Mouse (Mus musculus): ENCODE results near the gene Scgb1b30. TPM values are rescaled to one million over a fixed set of nuclear protein-coding genes. Genes with fewer than 3 reads are reported as not detected.
"Not testable (repeated sequence)": the region's sequence is repeated elsewhere in the genome, so short reads cannot be mapped to it uniquely, and the experiment has no call there.

Scgb1b30 gene
- polyA plus RNA-seq (2014; fragmentation: Nextera tagmentation; extraction: Ambion mirVana), result not detected in 2 replicates

DNA sequence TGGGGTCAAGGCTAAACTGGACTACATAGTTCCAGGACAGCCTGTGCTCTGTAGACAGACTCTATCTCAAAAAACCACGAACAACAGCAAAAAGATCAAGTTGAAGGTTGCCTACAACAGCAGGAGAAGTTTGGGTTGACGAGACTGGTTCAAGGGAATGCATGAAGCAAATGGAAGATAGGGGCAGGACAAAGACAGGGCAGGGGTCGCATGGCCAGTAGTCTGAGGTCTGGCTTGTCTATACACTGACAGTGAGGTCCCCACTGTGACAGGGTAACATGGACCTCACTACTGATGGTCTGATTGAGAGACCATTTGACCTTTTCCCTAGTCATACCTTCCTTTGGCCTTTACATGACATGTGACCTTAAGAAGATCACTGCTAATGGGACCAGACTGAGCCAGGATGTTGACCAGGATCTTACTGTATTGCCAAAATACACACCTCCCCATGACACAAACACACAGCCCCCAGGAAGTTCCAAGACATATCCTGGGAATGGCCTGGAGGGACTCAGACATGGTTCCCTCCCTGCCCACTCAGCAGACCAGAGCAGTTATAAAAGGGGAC, at the start of gene Scgb1b30:
TSS of gene Scgb1b30 (plus strand) at position 521 of the 571 bp plus-strand sequence.
- H3K27ac ChIP-seq (replicated peaks; ENCODE audit: low read depth, low read length), result no peak within 1 kb of the TSS
- no peaks in the 10 kb centered on the region for H3K4me1 ChIP-seq (ENCODE audit: control insufficient read depth, insufficient read depth, low read length)
- no peak within 1 kb of the TSS for H3K9ac ChIP-seq (ENCODE audit: low read depth, low read length)
- H3K4me2 ChIP-seq (ENCODE audit: low read depth, low read length), result no peak within 1 kb of the TSS
- ATAC-seq (ENCODE audit: low read depth) (no peak), DNase-seq (ENCODE audit: low spot score) (no peak)
- H3K9me3 ChIP-seq (ENCODE audit: control insufficient read depth, low read length), result peaks cover 5% of the 10 kb centered on the region; the same call in 1 of the 2 replicates
- H3K4me3 ChIP-seq (ENCODE audit: low read depth, low read length), result no peak within 1 kb of the TSS
- WGBS, result 67% methylated on average over 3 of the region's 3 CpGs
- H3K27me3 ChIP-seq (replicated peaks; ENCODE audit: control insufficient read depth, insufficient read depth, low read length), result no peaks in the 10 kb centered on the region
- H3K36me3 ChIP-seq (ENCODE audit: control insufficient read depth, insufficient read depth, low read length), result no peaks in the 10 kb centered on the region

DNA sequence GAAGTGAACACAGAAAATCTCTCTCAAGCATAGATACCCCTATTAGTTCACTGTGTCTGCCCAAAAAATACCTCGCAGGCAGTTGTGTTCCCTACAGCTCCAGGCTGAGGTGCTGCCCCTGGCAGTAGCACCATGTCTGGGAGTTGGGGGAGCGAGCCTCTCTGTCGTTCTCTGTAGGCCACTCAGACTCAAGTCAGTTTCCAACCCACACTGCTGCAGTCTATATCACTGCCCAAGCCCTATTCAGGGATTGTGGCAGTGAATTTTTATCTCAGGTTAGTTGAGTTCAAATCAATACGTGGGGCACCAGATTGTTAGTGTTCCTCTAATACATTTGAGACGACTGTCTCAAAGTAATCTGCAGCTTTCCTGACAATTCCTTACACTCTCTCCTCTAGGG, 27.1 kb upstream of the Scgb1b30 start:
- H3K36me3 ChIP-seq (ENCODE audit: control insufficient read depth, insufficient read depth, low read length); ATAC-seq (ENCODE audit: low read depth); DNase-seq (ENCODE audit: low spot score); H3K27ac ChIP-seq (replicated peaks; ENCODE audit: low read depth, low read length); H3K9ac ChIP-seq (ENCODE audit: low read depth, low read length); H3K27me3 ChIP-seq (replicated peaks; ENCODE audit: control insufficient read depth, insufficient read depth, low read length); H3K4me1 ChIP-seq (ENCODE audit: control insufficient read depth, insufficient read depth, low read length); H3K4me2 ChIP-seq (ENCODE audit: low read depth, low read length); H3K9me3 ChIP-seq (ENCODE audit: control insufficient read depth, low read length); H3K4me3 ChIP-seq (ENCODE audit: low read depth, low read length): not testable (repeated sequence)
- WGBS, result 71% methylated on average over 5 of the region's 5 CpGs

DNA sequence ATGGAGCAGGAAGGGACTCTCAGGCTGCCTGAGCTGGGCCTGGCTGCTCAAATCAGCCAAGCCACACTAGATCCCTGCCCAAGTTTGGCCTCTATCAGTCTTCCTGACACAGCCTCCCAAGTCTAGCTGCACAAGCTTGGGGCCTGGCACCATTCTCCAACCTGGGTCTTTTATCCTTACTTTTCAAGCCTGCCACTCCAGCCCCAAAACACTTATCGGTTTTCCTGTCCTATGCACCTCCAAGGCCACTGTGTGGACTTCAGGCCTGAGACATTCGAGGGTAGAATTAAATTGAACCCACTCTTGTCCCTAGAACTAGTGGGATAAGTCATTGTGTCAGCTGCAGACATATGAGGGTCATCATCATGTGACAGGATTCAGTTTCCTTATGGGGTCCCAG, 4.8 kb downstream of the Scgb1b30 start:
- WGBS, result 73% methylated on average over 2 of the region's 2 CpGs
- no peak overlapping the region for H3K4me2 ChIP-seq (ENCODE audit: low read depth, low read length)
- H3K27ac ChIP-seq (replicated peaks; ENCODE audit: low read depth, low read length), result no peak overlapping the region
- ATAC-seq (ENCODE audit: low read depth) (no peak), DNase-seq (ENCODE audit: low spot score) (no peak)
- H3K4me1 ChIP-seq (ENCODE audit: control insufficient read depth, insufficient read depth, low read length), result no peaks in the 10 kb centered on the region
- no peaks in the 10 kb centered on the region for H3K27me3 ChIP-seq (replicated peaks; ENCODE audit: control insufficient read depth, insufficient read depth, low read length)
- H3K4me3 ChIP-seq (ENCODE audit: low read depth, low read length), result no peak overlapping the region
- peaks cover 4% of the 10 kb centered on the region; the same call in 1 of the 2 replicates for H3K9me3 ChIP-seq (ENCODE audit: control insufficient read depth, low read length)
- no peak overlapping the region for H3K9ac ChIP-seq (ENCODE audit: low read depth, low read length)
- no peaks in the 10 kb centered on the region for H3K36me3 ChIP-seq (ENCODE audit: control insufficient read depth, insufficient read depth, low read length)

DNA sequence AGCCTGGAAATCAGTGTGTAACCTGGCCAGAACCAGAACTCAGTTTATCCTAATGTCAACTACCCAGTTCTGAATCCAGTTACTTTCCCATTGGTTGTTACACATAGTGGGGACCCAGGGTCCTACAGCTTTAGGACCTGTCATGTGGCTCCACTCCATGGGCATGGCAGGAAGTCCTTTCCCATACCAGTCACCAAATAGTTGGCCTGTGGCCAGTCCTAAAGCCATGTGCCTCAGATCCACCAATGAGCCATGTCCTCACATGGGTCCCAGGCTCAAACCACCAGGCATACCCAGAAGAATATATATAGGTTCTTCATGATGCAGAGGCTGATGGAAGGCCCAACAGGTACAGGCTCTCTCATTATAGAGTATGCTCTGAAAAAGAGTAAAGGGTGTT, 6.0 kb downstream of the Scgb1b30 start:
- no peak overlapping the region for H3K9ac ChIP-seq (ENCODE audit: low read depth, low read length)
- ATAC-seq (ENCODE audit: low read depth) (no peak), DNase-seq (ENCODE audit: low spot score) (no peak)
- no peak overlapping the region for H3K4me2 ChIP-seq (ENCODE audit: low read depth, low read length)
- H3K27ac ChIP-seq (replicated peaks; ENCODE audit: low read depth, low read length), result no peak overlapping the region
- no peaks in the 10 kb centered on the region for H3K36me3 ChIP-seq (ENCODE audit: control insufficient read depth, insufficient read depth, low read length)
- H3K4me1 ChIP-seq (ENCODE audit: control insufficient read depth, insufficient read depth, low read length), result no peaks in the 10 kb centered on the region
- no peak overlapping the region for H3K4me3 ChIP-seq (ENCODE audit: low read depth, low read length)
- no peaks in the 10 kb centered on the region for H3K9me3 ChIP-seq (ENCODE audit: control insufficient read depth, low read length)
- no peaks in the 10 kb centered on the region for H3K27me3 ChIP-seq (replicated peaks; ENCODE audit: control insufficient read depth, insufficient read depth, low read length)

DNA sequence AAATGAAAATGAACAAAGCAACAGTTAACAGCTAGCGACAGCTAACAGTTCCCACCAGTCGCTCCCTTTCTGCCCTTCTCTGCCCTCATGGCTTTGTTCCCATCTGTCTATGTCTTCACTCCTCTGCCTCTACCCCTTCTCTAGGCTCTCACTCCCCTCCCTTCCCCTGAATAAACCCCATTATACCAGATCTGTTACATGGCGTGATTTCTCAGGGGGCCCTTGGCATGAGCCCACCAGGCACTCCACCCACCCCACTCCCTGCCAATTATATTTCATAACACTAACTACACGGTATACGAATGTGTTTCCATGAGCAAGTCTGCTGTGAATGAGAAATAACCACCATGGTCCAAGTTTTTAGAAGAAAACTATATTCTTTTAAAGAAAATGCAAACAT, 14.0 kb downstream of the Scgb1b30 start:
- ATAC-seq (ENCODE audit: low read depth), result peak; percentile 55
- no peak overlapping the region for H3K4me3 ChIP-seq (ENCODE audit: low read depth, low read length)
- WGBS, result 64% methylated on average over 5 of the region's 5 CpGs

DNA sequence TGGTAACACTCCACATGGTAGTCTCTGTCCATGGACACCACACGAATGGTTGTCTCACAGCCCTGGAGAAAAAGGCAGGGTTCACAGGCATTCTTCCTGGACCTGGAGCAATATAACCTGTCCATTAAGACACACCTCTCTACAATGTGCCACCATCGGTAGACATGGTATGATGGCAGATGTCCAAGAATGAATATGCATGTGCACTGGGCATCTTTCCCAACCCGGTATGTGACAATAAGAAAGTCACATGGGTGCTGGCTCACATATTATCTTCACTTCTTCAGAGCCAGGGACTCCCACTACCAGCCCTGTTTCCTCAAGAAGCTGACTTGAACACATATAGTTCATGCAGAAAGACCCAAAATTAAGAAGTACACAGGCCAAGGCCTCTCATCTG, 21.4 kb downstream of the Scgb1b30 start:
- WGBS, result 85% methylated on average over 3 of the region's 3 CpGs
- no peak overlapping the region for H3K9ac ChIP-seq (ENCODE audit: low read depth, low read length)
- DNase-seq (ENCODE audit: low spot score), result no peak
- H3K4me3 ChIP-seq (ENCODE audit: low read depth, low read length), result no peak overlapping the region
- no peaks in the 10 kb centered on the region for H3K27me3 ChIP-seq (replicated peaks; ENCODE audit: control insufficient read depth, insufficient read depth, low read length)
- no peaks in the 10 kb centered on the region for H3K4me1 ChIP-seq (ENCODE audit: control insufficient read depth, insufficient read depth, low read length)
- no peak for ATAC-seq (ENCODE audit: low read depth)
- H3K27ac ChIP-seq (replicated peaks; ENCODE audit: low read depth, low read length), result no peak overlapping the region
- peaks cover 69% of the 10 kb centered on the region for H3K36me3 ChIP-seq (ENCODE audit: control insufficient read depth, insufficient read depth, low read length)
- H3K4me2 ChIP-seq (ENCODE audit: low read depth, low read length), result no peak overlapping the region
- H3K9me3 ChIP-seq (ENCODE audit: control insufficient read depth, low read length), result no peaks in the 10 kb centered on the region

More for the DNA sequence above, 14.0 kb downstream of the Scgb1b30 start:
- Histone ChIP-seq H3K4me2 (ENCODE audit: low read depth, low read length) (no peak overlapping the region), H3K9me3 (ENCODE audit: control insufficient read depth, low read length) (no peaks in the 10 kb centered on the region), H3K36me3 (ENCODE audit: control insufficient read depth, insufficient read depth, low read length) (peaks cover 43% of the 10 kb centered on the region), H3K27me3 (replicated peaks; ENCODE audit: control insufficient read depth, insufficient read depth, low read length) (no peaks in the 10 kb centered on the region), H3K27ac (replicated peaks; ENCODE audit: low read depth, low read length) (no peak overlapping the region), H3K4me1 (ENCODE audit: control insufficient read depth, insufficient read depth, low read length) (no peaks in the 10 kb centered on the region), H3K9ac (ENCODE audit: low read depth, low read length) (no peak overlapping the region)
- peak; percentile 22 for DNase-seq (ENCODE audit: low spot score)

DNA sequence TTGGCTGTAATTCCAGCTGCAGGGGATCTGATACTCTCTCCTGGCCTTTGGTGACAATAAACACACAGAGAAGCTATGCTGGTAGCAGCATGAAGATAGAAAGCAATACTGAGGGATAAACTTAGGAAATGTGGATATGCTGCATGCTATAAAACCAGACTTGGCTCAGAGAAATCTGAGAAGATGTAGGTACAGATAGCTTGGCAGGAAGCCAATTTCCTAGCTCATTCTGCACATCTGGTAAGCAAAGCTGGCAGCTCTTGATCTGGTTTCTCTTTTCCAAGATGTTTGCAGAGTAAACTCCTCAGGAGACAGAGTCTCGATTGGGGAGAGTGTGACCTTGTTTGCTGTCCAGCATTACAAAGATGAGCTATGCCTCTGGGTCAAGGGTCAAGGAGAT, 25.4 kb downstream of the Scgb1b30 start:
- peaks cover 37% of the 10 kb centered on the region for H3K36me3 ChIP-seq (ENCODE audit: control insufficient read depth, insufficient read depth, low read length)
- not testable (repeated sequence) for H3K9me3 ChIP-seq (ENCODE audit: control insufficient read depth, low read length); H3K4me3 ChIP-seq (ENCODE audit: low read depth, low read length); H3K27me3 ChIP-seq (replicated peaks; ENCODE audit: control insufficient read depth, insufficient read depth, low read length); H3K4me1 ChIP-seq (ENCODE audit: control insufficient read depth, insufficient read depth, low read length); H3K9ac ChIP-seq (ENCODE audit: low read depth, low read length); H3K4me2 ChIP-seq (ENCODE audit: low read depth, low read length); ATAC-seq (ENCODE audit: low read depth); H3K27ac ChIP-seq (replicated peaks; ENCODE audit: low read depth, low read length)
- peak; percentile 76 for DNase-seq (ENCODE audit: low spot score)
- WGBS, result 0% methylated on average over 1 of the region's 1 CpGs

DNA sequence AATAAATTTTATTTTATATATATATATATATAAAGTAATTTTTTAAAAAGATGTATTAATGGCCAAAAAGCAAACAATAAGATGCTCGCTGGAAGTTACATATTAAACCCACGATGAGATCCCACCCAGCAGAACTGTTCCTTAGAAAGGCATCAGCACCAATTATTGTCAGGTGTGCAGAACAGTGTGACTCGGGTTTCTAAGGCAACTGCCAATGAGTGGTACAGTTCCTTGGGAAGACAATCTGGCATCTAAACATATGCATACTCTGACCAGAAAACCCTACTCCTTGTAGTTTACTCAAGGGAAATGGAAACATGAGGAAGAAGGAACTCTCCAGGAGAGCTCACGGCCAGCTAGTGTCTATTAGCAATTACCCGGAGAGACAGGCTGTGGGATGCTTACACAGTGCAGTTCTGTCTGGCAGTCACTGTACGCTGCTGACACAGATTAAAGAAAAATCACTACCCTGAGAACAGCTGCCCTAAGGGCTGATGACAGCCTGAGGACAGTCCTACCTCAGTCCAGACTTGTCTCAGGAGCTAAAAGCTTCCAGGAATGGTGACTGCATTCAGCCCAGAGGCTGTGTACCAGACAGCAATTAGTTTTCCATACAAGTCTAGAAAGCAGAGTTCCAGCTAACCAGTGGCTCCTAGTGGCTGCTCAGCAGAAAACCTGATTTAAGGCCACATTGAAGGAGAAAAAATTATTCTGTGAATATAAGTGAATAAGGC, 27.9 kb downstream of the Scgb1b30 start:
- peaks cover 22% of the 10 kb centered on the region for H3K36me3 ChIP-seq (ENCODE audit: control insufficient read depth, insufficient read depth, low read length)
- ATAC-seq (ENCODE audit: low read depth) (peak; percentile 45; the same call in 1 of the 2 replicates), DNase-seq (ENCODE audit: low spot score) (peak; percentile 57)
- no peak overlapping the region for H3K9ac ChIP-seq (ENCODE audit: low read depth, low read length)
- H3K9me3 ChIP-seq (ENCODE audit: control insufficient read depth, low read length), result peaks cover 12% of the 10 kb centered on the region; the same call in 1 of the 2 replicates
- H3K4me1 ChIP-seq (ENCODE audit: control insufficient read depth, insufficient read depth, low read length), result no peaks in the 10 kb centered on the region
- H3K4me2 ChIP-seq (ENCODE audit: low read depth, low read length), result no peak overlapping the region
- H3K27me3 ChIP-seq (replicated peaks; ENCODE audit: control insufficient read depth, insufficient read depth, low read length), result no peaks in the 10 kb centered on the region
- H3K27ac ChIP-seq (replicated peaks; ENCODE audit: low read depth, low read length), result no peak overlapping the region
- WGBS, result 65% methylated on average over 6 of the region's 6 CpGs
- no peak overlapping the region for H3K4me3 ChIP-seq (ENCODE audit: low read depth, low read length)

DNA sequence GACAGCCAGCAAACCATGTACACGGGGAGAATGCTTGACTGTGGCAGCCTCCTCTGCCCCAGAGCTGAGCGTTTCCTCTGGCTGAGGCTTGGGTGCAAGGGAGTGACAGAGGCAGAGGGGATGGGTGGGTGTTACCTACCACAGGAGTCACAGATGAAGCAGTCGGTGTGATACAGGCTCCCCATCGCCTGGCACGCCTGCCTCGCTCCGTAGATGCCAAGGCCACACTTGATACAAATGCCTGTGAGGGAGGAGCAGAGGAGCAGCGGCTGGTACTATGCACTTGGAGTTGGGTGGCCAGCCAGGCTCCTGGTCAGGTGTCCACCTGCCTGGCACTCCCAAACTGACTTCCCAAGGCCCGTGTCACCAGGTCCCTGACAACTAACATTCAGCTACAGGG, 30.1 kb downstream of the Scgb1b30 start:
- H3K9me3 ChIP-seq (ENCODE audit: control insufficient read depth, low read length), result peaks cover 12% of the 10 kb centered on the region; the same call in 1 of the 2 replicates
- no peak for DNase-seq (ENCODE audit: low spot score)
- no peak overlapping the region for H3K4me3 ChIP-seq (ENCODE audit: low read depth, low read length)
- ATAC-seq (ENCODE audit: low read depth), result no peak
- H3K9ac ChIP-seq (ENCODE audit: low read depth, low read length), result no peak overlapping the region
- WGBS, result 90% methylated on average over 8 of the region's 9 CpGs
- H3K27ac ChIP-seq (replicated peaks; ENCODE audit: low read depth, low read length), result no peak overlapping the region
- no peaks in the 10 kb centered on the region for H3K4me1 ChIP-seq (ENCODE audit: control insufficient read depth, insufficient read depth, low read length)
- H3K36me3 ChIP-seq (ENCODE audit: control insufficient read depth, insufficient read depth, low read length), result peaks cover 14% of the 10 kb centered on the region; the same call in 1 of the 2 replicates
- no peak overlapping the region for H3K4me2 ChIP-seq (ENCODE audit: low read depth, low read length)
- no peaks in the 10 kb centered on the region for H3K27me3 ChIP-seq (replicated peaks; ENCODE audit: control insufficient read depth, insufficient read depth, low read length)

Data from embryonic facial prominence, embryonic 14.5 days (tissue).